ENCODE assay signal across 19 mouse cellular contexts in genomic region chr4:135523939-135524338, GRCm38 (mm10). TPM values are rescaled to one million over a fixed set of nuclear protein-coding genes. Genes with fewer than 3 reads are reported as not detected.
A peak's percentile ranks its signal among the peaks of the same experiment; 100 is the strongest.
DNase-seq lines count a peak whose midpoint lies in the region; ATAC-seq and TF ChIP-seq lines count a peak whose summit lies in the region.
"Had no signal": no experiment of that assay in that cellular context is flagged by ENCODE, and none has a peak within 500 bp of the region (broad histone marks: within the 10 kb centered on the region; RNA-seq: fewer than 3 reads in every experiment).

No protein-coding gene starts in this region.

- H3K4me3 ChIP-seq in hindbrain, postnatal 0 days (ENCODE audit: low read length), result no peak overlapping the region
- H3K4me3 ChIP-seq in hindbrain, embryonic 16.5 days (ENCODE audit: low read length), result no peak overlapping the region
- H3K4me3 ChIP-seq in embryonic facial prominence, embryonic 14.5 days (ENCODE audit: low read depth, low read length), result no peak overlapping the region
- no peak overlapping the region for H3K4me3 ChIP-seq in midbrain, embryonic 13.5 days (replicated peaks)
- H3K4me3 ChIP-seq: heart, embryonic 15.5 days; limb, embryonic 13.5 days; neural tube, embryonic 13.5 days had no signal

- no peak overlapping the region for H3K27ac ChIP-seq in hindbrain, postnatal 0 days
- no peak overlapping the region for H3K27ac ChIP-seq in hindbrain, embryonic 16.5 days (ENCODE audit: low read depth, low read length)
- H3K27ac ChIP-seq in embryonic facial prominence, embryonic 14.5 days (replicated peaks; ENCODE audit: low read depth, low read length), result no peak overlapping the region
- peak overlapping the region; percentile 46 for H3K27ac ChIP-seq in midbrain, embryonic 13.5 days
- H3K27ac ChIP-seq: heart, embryonic 15.5 days; limb, embryonic 13.5 days; neural tube, embryonic 13.5 days had no signal

- 0 out of 2 replicates have a peak, but pooled peaks have one; percentile 32 for ATAC-seq in hindbrain, postnatal 0 days
- no peak for ATAC-seq in hindbrain, embryonic 16.5 days
- peak; percentile 54; the same call in 1 of the 2 replicates for ATAC-seq in embryonic facial prominence, embryonic 14.5 days (ENCODE audit: low read depth)
- peak; percentile 78 for ATAC-seq in midbrain, embryonic 13.5 days
- ATAC-seq: inflammation-experienced regulatory T-cells, adult 6 months; liver, postnatal 0 days had no signal

- no peak for TF ChIP-seq CTCF in hindbrain, postnatal 0 days (IDR thresholded peaks at IDR 0.05; ENCODE audit: low read depth)

- WGBS in hindbrain, postnatal 0 days, result 15% methylated on average over 4 of the region's 7 CpGs
- 3% methylated on average over 5 of the region's 7 CpGs for WGBS in hindbrain, embryonic 16.5 days
- 7% methylated on average over 5 of the region's 7 CpGs for WGBS in embryonic facial prominence, embryonic 14.5 days
- WGBS in midbrain, embryonic 13.5 days, result 6% methylated on average over 4 of the region's 7 CpGs

- no peaks in the 10 kb centered on the region for H3K36me3 ChIP-seq in hindbrain, postnatal 0 days (ENCODE audit: insufficient read depth, low read length)
- H3K36me3 ChIP-seq in hindbrain, embryonic 16.5 days (ENCODE audit: control insufficient read depth, insufficient read depth, low read length), result no peaks in the 10 kb centered on the region
- no peaks in the 10 kb centered on the region for H3K36me3 ChIP-seq in embryonic facial prominence, embryonic 14.5 days (ENCODE audit: control insufficient read depth, insufficient read depth, low read length)
- H3K36me3 ChIP-seq in midbrain, embryonic 13.5 days, result no peaks in the 10 kb centered on the region
- H3K36me3 ChIP-seq: heart, embryonic 15.5 days; limb, embryonic 13.5 days; neural tube, embryonic 13.5 days had no signal

- no peaks in the 10 kb centered on the region for H3K27me3 ChIP-seq in hindbrain, postnatal 0 days (ENCODE audit: insufficient read depth, low read length)
- no peaks in the 10 kb centered on the region for H3K27me3 ChIP-seq in hindbrain, embryonic 16.5 days (replicated peaks; ENCODE audit: control insufficient read depth, insufficient read depth, low read length)
- H3K27me3 ChIP-seq in embryonic facial prominence, embryonic 14.5 days (replicated peaks; ENCODE audit: control insufficient read depth, insufficient read depth, low read length), result 0 out of 2 replicates have a peak, but pooled peaks cover 4% of the 10 kb centered on the region
- H3K27me3 ChIP-seq in midbrain, embryonic 13.5 days, result peaks cover 38% of the 10 kb centered on the region
- H3K27me3 ChIP-seq: limb, embryonic 13.5 days had no signal

- peak; percentile 58 for DNase-seq in hindbrain, postnatal 0 days (ENCODE audit: low spot score)
- DNase-seq in embryo, embryonic 10.5 days (ENCODE audit: low spot score), result peak; percentile 64
- peak; percentile 62 for DNase-seq in embryonic facial prominence, embryonic 14.5 days (ENCODE audit: low spot score)
- DNase-seq in c-Kit-positive CD71-positive TER-119-positive erythroid progenitor cells, embryonic 14.5 days (ENCODE audit: low spot score), result no peak
- DNase-seq in right cerebral cortex, adult 2 months (ENCODE audit: low spot score in 2 of 2), result no peak
- DNase-seq in kidney, adult 11 months, result no peak
- DNase-seq: adrenal gland, postnatal 14 days; cerebellum, postnatal 14 days; kidney, postnatal 14 days; layer of hippocampus, postnatal 36 days; liver, postnatal 0 days had no signal

- H3K9me3 ChIP-seq in hindbrain, postnatal 0 days (ENCODE audit: low read length), result no peaks in the 10 kb centered on the region
- no peaks in the 10 kb centered on the region for H3K9me3 ChIP-seq in hindbrain, embryonic 16.5 days (ENCODE audit: control insufficient read depth, low read length)
- no peaks in the 10 kb centered on the region for H3K9me3 ChIP-seq in embryonic facial prominence, embryonic 14.5 days (ENCODE audit: control insufficient read depth, low read length)
- no peaks in the 10 kb centered on the region for H3K9me3 ChIP-seq in midbrain, embryonic 13.5 days
- H3K9me3 ChIP-seq: heart, embryonic 15.5 days; limb, embryonic 13.5 days; neural tube, embryonic 13.5 days had no signal

- no peak overlapping the region for H3K9ac ChIP-seq in hindbrain, postnatal 0 days (replicated peaks; ENCODE audit: low read length)
- H3K9ac ChIP-seq in hindbrain, embryonic 16.5 days (ENCODE audit: low read depth, low read length), result no peak overlapping the region
- H3K9ac ChIP-seq in embryonic facial prominence, embryonic 14.5 days (ENCODE audit: low read depth, low read length), result no peak overlapping the region
- no peak overlapping the region for H3K9ac ChIP-seq in midbrain, embryonic 13.5 days (replicated peaks)
- H3K9ac ChIP-seq: heart, embryonic 15.5 days; limb, embryonic 13.5 days; liver, postnatal 0 days; neural tube, embryonic 13.5 days had no signal

- H3K4me1 ChIP-seq in hindbrain, postnatal 0 days (ENCODE audit: insufficient read depth, low read length), result 0 out of 2 replicates have a peak, but pooled peaks cover 4% of the 10 kb centered on the region
- H3K4me1 ChIP-seq in hindbrain, embryonic 16.5 days (ENCODE audit: control insufficient read depth, insufficient read depth, low read depth, low read length), result peaks cover 5% of the 10 kb centered on the region; the same call in 1 of the 2 replicates
- peaks cover 7% of the 10 kb centered on the region; the same call in 1 of the 2 replicates for H3K4me1 ChIP-seq in embryonic facial prominence, embryonic 14.5 days (ENCODE audit: control insufficient read depth, insufficient read depth, low read length)
- peaks cover 35% of the 10 kb centered on the region for H3K4me1 ChIP-seq in midbrain, embryonic 13.5 days (replicated peaks)
- H3K4me1 ChIP-seq: heart, embryonic 15.5 days had no signal

- no peak overlapping the region for H3K4me2 ChIP-seq in hindbrain, postnatal 0 days (ENCODE audit: low read depth, low read length)
- no peak overlapping the region for H3K4me2 ChIP-seq in hindbrain, embryonic 16.5 days (ENCODE audit: low read length)
- H3K4me2 ChIP-seq in embryonic facial prominence, embryonic 14.5 days (ENCODE audit: low read depth, low read length), result no peak overlapping the region
- H3K4me2 ChIP-seq in midbrain, embryonic 13.5 days (replicated peaks), result no peak overlapping the region
- H3K4me2 ChIP-seq: heart, embryonic 15.5 days; limb, embryonic 13.5 days; neural tube, embryonic 13.5 days had no signal

RNA-seq across cellular contexts. Expression of gene Nipal3, which starts 29.1 kb away (rescaled TPM):
- total RNA-seq in hindbrain, postnatal 0 days (2014; rRNA removed), result 97.3 and 122 TPM in 2 replicates
- polyA plus RNA-seq in hindbrain, postnatal 0 days (2015; fragmentation: Nextera tagmentation; extraction: Ambion mirVana), result 8.5 and 9.4 TPM in 2 replicates
- 6.8 and 10.7 TPM in 2 replicates for polyA plus RNA-seq in hindbrain, embryonic 16.5 days (2015; fragmentation: Nextera tagmentation; extraction: Ambion mirVana)
- 2.9 and 3.0 TPM in 2 replicates for polyA plus RNA-seq in embryonic facial prominence, embryonic 14.5 days (2014; fragmentation: Nextera tagmentation; extraction: Ambion mirVana)
- polyA plus RNA-seq in midbrain, embryonic 13.5 days (2015; fragmentation: Nextera tagmentation; extraction: Ambion mirVana), result 6.8 and 7.5 TPM in 2 replicates

RNA-seq across cellular contexts. Expression of gene Stpg1, which starts 29.3 kb away (rescaled TPM):
- 0.42 and 0.79 TPM in 2 replicates for total RNA-seq in hindbrain, postnatal 0 days (2014; rRNA removed)
- 0.29 and 0.71 TPM in 2 replicates for polyA plus RNA-seq in hindbrain, postnatal 0 days (2015; fragmentation: Nextera tagmentation; extraction: Ambion mirVana)
- polyA plus RNA-seq in hindbrain, embryonic 16.5 days (2015; fragmentation: Nextera tagmentation; extraction: Ambion mirVana), result 0.39 and 0.41 TPM in 2 replicates
- 0.65 TPM in 1 of 2 replicates, not detected in the other for polyA plus RNA-seq in embryonic facial prominence, embryonic 14.5 days (2014; fragmentation: Nextera tagmentation; extraction: Ambion mirVana)
- 0.93 and 1.3 TPM in 2 replicates for polyA plus RNA-seq in midbrain, embryonic 13.5 days (2015; fragmentation: Nextera tagmentation; extraction: Ambion mirVana)
- total RNA-seq: granulocyte monocyte progenitor cell, adult 5-6 weeks; MEL had no signal
- polyA plus RNA-seq: limb, embryonic 13.5 days; liver, postnatal 0 days had no signal

RNA-seq across cellular contexts. Expression of gene Grhl3, which starts 49.5 kb away (rescaled TPM):
- 1.7 and 2.5 TPM in 2 replicates for total RNA-seq in hindbrain, postnatal 0 days (2014; rRNA removed)
- polyA plus RNA-seq in hindbrain, postnatal 0 days (2015; fragmentation: Nextera tagmentation; extraction: Ambion mirVana), result 1.7 and 1.8 TPM in 2 replicates
- 0.85 and 1.2 TPM in 2 replicates for polyA plus RNA-seq in hindbrain, embryonic 16.5 days (2015; fragmentation: Nextera tagmentation; extraction: Ambion mirVana)
- 13.3 and 21.3 TPM in 2 replicates for polyA plus RNA-seq in embryonic facial prominence, embryonic 14.5 days (2014; fragmentation: Nextera tagmentation; extraction: Ambion mirVana)
- 2.1 and 2.8 TPM in 2 replicates for polyA plus RNA-seq in midbrain, embryonic 13.5 days (2015; fragmentation: Nextera tagmentation; extraction: Ambion mirVana)
- total RNA-seq: granulocyte monocyte progenitor cell, adult 5-6 weeks; MEL had no signal
- polyA plus RNA-seq: inflammation-experienced regulatory T-cells, adult 6 months had no signal

Comparison
In these comparisons a context has a peak if more than half of its experiments do, and no peak if none do; other contexts are left out.
1. DNase-seq: peak in hindbrain, postnatal 0 days (single experiment), embryo, embryonic 10.5 days (single experiment) and embryonic facial prominence, embryonic 14.5 days (single experiment); none in c-Kit-positive CD71-positive TER-119-positive erythroid progenitor cells, embryonic 14.5 days (single experiment), right cerebral cortex, adult 2 months (0 of 2) and kidney, adult 11 months (single experiment).